Mouse (Mus musculus) spleen, adult 2 months (tissue): ENCODE results near the gene Megf8.

ENCODE experiments used
- CTCF ChIP-seq: fragments of 200-500 bp; IDR thresholded peaks from 2 replicates; pipeline ENCODE4 v1.5.1; 2011; ENCODE audit warnings: mild to moderate bottlenecking, inconsistent platforms; ENCODE audit not compliant: insufficient read depth, insufficient read length, insufficient replicate concordance; ENCODE audit errors: extremely low read depth
- POLR2A ChIP-seq: fragments of 200-500 bp; IDR thresholded peaks from 2 replicates; pipeline ENCODE4 v1.6.1; 2011; ENCODE audit warnings: low read depth, low read length, inconsistent platforms

DNA sequence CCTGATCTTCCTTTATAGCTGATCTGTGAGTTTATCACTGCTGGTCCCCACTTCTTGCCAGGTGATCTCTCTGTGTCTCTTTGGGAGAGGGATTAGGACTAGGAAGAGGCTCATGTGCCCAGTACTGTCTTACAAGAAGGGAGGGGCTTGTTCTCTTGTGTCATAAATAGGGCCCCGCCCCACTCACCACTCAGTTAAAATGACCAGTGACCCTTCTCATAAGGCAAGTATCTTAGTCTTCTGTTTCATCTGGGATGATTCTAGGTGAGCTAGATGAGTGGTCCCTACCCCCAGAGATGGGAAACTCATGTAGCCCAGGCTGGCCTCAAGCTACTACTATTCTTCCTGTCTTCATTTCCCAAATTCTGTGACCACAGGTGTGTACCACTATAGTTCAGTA is 81.6 kb downstream of the Megf8 start, which contains the start of gene Lipe:
- TF ChIP-seq POLR2A (no peak), CTCF (no peak)
